Mouse (Mus musculus) lung, postnatal 4 days (tissue): Measurements from ENCODE around the gene Mbtps1.

ENCODE experiments used
- DNase-seq, 2 experiments: peaks; one replicate each; pipeline ENCODE4 v3.0.0; 2021

Mbtps1 gene

DNA sequence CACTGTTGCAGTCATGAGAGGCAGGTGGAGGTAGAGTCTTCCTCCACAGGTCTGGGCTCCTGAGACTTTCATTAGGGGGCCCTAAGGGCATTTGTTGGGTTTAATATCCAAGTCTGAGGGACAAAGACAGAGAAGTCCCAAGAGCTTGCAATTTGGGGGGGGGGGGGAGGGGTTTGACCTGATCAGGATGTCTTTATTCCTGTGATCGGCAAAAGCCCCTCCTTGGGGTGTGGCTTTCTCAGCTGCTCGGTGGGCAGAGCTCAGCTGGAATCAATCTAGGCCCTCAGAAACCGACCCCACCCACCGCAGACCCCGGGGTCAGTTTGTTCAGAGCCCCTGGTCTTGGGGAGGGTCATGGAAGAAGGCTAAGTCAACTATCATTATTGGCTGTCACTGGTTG lies 56.9 kb downstream of the Mbtps1 start, which contains the start of gene Slc38a8:
Gene Slc38a8, minus strand, starts transcription at position 101 of the 400 bp plus-strand sequence.
- no peak for DNase-seq

DNA sequence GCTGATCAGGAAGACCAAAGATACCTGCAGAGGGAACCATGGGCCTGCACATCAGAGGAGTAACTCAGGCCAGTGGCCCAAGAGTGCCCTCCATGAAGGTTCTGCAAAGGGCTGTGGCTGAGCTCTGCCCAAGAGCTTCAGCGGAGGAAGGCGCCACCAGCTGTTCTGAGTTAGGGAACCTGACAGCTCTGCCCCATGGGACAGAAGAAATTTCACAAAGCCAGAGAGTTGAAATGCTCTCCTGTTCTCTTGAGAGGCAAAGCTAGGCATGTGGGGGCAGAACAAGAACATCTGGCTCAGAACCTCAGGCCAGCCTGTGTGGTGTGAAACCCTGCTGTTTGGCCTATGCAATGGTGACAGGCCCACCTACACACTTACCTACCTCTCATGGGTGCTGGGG lies 58.7 kb downstream of the Mbtps1 start:
- DNase-seq: no peak

DNA sequence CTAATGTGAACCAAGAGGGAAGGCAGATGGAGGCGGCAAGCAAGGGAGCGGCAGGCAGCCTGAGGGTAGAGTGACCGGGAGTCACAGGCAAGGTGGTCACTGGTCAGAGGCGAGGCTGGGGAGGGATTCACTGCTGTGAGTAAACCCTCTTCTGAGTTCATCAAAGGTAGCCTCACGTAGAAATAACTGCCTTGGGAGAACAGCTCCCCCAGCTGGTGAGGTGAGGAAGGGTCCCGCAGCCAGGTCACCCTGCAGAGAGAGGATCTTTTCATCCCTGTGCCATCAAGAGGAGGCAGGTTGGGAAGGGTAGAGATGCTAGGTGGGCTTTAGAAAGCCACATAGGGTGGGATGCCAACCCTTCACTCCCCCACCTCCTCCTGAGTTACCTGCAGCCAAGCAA lies 61.7 kb downstream of the Mbtps1 start:
- DNase-seq: peak; percentile 40 to 60

DNA sequence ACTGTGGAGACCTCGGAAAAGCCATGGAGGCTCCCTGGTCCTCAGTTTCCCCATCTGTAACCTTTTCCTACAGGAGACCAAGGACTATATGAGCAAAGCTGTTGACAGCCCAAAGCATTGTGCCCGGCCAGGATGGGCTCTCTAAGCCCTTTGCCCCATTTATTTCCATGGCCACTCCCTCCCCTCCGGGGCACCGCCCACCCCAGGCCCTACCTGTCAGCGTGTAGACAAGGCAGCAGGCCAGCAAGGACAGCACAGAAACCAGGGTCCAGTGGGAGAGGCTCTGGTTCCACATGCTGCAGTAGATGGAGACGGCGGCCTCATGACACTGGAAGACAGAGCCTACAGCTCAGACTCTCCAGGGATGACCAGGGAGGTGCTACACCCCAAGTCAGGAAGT lies 71.4 kb downstream of the Mbtps1 start:
- no peak for DNase-seq

DNA sequence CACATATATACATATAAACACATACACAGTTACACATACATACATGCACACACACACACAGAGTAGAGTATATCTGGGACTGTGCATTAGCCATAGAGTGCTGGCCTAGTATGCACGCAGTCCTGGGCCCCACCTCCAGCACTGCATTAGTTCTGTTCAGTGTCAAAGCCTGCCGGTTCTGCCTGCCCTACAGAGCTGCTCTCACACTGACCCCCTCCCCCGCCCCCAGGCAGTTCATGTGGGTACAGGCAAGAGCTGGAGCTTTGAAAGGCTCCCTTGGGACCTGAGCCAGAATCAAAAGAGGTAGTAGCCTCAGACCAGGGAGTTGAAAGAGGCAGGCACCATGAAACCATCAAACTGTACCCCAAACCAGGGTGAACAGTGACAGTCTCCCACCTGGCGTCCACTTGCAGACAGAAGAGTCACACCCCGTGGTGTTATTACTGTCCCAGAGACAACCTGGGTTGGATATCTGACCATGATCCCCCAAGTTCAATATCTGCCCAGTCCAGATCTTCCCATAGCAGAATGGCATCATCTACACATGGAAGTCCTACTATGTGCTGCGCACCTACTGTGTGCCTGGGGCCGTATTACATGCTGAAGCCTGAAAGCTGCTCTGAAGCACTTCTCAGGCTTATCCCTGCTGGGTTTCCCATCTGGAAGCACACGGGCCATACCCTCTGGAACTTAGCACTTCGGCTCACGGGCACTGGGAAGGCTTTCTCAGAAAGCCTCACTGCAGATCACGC lies 74.2 kb downstream of the Mbtps1 start:
- no peak for DNase-seq

DNA sequence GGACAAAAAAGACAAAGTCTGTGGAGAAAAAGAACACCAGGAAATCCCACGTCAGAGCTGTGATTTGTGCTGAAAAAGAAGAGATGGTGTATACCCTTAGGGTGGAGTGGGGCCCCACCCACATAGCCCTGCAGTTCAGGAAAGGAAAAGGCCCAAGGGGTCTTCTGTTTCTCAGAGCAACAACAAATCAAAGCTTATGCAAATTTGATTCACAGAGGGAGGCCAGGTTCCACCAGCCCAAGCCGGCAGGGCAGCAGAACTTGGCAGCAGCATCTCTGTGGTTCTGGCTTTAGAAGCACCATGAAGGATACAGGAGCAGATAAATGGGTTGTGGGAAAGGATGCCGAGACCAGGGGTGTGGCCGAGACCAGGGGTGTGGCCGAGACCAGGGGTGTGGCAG lies 79.9 kb downstream of the Mbtps1 start:
- DNase-seq: no peak

DNA sequence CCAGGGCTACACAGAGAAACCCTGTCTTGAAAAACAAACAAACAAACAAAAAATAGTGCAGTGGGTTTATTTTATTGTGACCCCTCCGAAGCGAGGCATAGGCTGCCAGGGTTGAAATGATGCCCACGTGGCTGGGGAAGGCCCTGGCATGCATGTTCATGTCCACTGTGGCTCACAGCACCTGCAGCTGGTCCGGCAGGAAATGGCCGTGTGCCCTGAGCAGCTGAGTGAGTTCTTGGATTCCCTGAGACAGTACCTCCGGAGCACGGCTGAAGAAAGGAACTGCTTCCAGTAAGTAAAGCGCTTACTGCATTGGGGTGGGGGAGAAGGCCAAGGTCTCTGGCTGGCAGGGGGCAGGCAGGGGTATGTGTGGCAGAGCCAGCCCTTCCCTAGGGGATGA lies 90.4 kb downstream of the Mbtps1 start:
- DNase-seq: no peak

DNA sequence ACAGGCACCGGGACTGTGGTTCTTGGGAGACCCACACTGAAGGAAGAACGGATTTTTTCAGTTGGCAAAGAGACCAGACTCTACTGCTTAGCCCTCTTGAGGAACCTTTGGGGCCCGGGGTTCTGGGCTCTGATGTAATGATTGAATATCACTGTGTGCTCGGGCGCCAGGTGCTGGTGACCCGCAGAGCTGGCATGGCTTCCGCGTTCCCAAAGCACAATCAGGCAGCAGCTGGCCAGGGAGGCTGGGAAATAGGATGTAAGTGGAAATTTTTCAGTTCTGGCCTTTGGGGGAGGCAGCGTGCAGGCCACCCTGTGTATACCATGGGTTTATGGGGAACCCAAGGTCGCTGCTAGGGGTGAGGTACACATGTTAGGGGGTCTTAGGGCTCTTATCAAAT lies 91.7 kb downstream of the Mbtps1 start:
- no peak for DNase-seq

DNA sequence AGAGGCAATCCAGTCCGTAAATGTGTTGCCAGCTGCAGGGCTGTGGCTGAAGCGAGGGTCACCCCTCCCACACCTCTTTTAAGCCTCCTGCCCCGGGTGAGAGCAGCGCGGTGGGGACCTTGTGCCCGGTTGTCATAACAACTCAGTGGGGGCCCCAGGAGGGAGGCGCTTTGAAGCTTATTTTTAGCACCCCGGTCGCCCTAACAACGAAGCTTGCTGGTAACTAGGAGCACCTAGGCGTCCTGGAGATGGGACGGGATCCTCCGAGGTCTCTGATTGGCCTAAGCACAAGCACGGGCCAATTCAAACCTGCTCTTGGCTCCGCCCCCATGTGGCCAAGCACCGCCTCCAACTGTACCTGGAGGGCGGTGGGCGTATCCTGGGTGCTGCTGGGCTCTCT lies 92.4 kb downstream of the Mbtps1 start:
- peak in 1 of 2 experiments; percentile 43 for DNase-seq

DNA sequence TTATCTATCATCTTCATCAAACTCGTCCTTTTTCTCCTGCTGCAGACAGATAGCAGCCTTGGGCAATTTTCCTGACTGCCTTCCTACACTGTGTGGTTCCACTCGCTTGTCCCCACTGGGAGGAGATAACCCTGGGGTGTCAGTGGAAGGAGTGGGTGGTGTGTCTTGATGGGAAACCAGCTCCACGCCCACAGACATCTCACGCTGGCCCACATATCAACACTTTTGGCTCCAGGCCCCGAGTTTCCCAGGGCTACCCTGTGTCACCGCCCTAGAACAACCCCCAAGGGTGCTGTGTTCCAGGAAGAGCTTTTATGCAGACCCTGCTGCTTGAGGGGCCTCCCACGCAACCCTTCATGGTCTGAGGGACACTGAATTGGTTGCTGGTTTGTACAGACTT lies 94.8 kb downstream of the Mbtps1 start:
- DNase-seq: peak; percentile 21 to 43

DNA sequence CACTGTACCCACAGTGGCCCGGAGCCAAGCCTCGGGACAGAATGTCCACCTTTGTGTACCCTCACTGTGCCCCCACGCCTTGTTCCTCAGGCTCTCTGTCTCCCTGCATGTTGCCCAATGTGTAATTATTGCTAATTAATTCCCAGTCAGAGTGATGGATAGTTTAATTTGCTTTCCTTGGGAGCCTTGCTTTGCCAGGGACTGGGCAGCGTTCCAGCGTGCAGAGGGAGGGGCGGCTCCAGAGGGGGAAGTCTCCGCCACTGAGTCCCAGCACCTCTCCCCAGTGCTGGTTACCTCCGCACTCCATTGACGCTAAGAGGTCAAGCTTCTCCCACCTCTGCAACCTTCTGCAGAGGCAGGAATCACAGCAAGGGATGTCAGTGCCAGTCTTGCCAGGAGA lies 97.2 kb downstream of the Mbtps1 start:
- no peak for DNase-seq

DNA sequence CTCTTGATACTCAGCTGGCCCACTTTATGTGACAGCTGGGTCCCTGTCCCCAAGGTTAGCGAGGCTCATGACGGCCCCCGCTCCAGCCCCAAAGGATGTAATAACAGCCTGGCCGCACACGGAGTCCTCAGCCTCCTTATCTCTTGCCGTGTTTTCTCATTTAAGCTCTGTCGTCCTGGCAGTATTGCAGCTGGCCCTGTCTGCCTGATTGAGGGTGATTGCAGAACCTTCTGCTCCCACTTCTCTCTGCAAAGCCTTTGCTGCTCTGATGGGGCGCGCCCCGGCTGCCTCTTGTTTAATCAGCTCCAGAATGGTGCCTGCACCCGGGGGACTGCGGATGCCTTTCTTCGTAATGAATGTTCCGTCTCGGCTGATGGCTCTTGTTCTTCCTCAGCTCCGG lies 98.8 kb downstream of the Mbtps1 start:
- no peak for DNase-seq
